Mouse (Mus musculus) lung, postnatal 25 days (tissue): ENCODE measurements around the gene Aebp2.

Experiments used
- DNase-seq: peaks from one replicate; pipeline ENCODE4 v3.0.0; 2022; ENCODE audit warnings: low spot score

Gene Aebp2

DNA sequence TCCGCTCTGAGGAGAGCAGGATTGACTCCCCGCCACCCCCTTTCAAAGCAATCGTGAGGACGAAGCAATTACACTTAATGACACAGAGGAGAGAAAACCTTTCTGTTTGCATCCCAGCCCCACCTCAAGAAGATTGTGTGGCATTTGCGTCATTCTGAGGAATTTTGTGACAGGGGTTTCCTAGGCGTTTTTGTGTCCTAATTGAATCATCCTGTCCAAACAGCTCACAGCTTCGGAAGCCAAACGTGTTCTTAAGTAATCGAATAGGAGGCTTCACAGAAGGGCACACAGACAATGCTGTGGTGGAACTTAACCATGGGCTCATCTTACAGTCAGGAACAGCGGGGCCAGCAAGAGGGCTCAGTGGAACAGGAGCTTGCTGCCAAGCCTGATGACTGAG, 15.9 kb upstream of the Aebp2 start:
- no peak for DNase-seq

- DNase-seq: no peak
These were observed 13.8 kb upstream of the Aebp2 start for GRCm38 (mm10) chr6:140608666-140609065.

DNA sequence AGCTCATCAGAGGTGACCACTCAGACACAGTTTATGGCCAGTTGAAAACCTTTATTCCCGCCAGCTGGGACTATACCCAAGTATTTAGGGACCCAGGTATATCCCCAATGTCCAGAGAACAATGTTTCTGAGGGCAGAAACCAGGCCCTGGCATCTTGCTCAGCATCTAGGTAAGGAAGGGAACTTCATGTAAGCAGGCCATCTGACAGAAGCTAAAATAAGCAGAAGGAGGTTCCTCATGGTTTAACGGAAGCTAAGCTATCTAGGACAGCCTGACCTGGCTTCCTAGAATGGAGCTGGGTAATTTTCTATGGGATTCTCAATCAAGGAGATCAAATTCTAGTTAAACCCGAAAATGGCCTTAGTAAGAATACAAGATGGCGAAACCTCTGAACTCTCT, 12.9 kb upstream of the Aebp2 start:
- no peak for DNase-seq

- DNase-seq: no peak
These were observed 12.3 kb upstream of the Aebp2 start for GRCm38 (mm10) chr6:140610117-140610516.

DNA sequence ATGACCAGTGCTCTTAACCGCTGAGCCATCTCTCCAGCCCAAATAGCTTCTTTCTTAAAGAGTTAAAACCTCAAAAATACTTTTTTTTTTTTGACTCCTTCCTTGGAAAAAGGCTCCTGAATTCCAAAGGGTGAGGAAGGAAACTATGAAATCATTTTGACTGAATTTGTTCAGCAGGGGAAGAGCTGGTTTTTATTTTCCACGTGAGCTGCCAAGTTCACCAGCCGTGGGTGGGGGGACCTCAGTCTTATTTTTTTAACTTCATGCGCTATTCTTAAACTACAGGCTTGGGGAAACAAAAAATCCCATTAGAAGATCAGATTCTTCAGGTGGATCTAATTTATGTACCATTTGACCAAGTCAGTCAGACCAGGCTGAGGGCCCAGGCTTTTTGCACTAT, 11.2 kb upstream of the Aebp2 start:
- DNase-seq: no peak

- DNase-seq: no peak
These were observed 10.5 kb upstream of the Aebp2 start for GRCm38 (mm10) chr6:140611893-140612473.

DNA sequence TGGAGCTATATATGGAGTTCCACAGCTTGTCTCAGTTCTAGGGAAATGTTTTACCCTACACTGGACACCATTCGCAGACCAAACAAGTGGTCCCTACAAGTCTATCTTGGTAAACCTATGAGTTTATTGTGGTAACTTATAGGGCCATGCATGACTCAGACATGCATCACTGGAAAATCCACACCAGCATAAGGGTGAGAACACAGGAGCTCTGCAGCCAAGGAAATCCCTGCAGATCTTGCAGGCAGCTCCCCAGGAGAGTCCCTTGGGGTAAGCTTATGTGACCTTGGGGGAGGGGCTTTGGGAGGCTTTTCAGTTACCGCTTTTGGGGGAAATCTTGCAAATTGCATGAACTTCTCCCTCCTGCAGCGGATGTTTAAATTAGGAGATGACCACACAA, 8.6 kb upstream of the Aebp2 start:
- DNase-seq: no peak

DNA sequence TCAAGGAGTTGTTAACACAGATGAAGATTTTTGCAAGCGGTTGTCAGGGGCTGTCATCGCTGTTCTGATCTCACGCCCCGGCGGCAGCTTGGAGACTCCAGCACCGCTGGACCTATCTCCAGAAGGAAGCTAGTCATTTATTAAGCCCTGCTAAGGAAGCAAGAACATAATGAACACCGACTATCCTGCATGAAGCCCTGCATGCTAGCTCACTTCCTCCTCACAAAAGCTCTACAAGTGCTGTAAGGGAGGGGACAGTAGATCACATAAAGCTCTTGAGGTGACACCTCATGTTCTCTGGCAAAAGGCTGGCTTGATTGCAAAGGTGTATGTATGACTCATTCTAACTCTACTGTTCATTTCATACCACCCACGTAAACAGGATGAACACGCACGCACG, 7.8 kb upstream of the Aebp2 start:
- DNase-seq: peak; percentile 13

DNA sequence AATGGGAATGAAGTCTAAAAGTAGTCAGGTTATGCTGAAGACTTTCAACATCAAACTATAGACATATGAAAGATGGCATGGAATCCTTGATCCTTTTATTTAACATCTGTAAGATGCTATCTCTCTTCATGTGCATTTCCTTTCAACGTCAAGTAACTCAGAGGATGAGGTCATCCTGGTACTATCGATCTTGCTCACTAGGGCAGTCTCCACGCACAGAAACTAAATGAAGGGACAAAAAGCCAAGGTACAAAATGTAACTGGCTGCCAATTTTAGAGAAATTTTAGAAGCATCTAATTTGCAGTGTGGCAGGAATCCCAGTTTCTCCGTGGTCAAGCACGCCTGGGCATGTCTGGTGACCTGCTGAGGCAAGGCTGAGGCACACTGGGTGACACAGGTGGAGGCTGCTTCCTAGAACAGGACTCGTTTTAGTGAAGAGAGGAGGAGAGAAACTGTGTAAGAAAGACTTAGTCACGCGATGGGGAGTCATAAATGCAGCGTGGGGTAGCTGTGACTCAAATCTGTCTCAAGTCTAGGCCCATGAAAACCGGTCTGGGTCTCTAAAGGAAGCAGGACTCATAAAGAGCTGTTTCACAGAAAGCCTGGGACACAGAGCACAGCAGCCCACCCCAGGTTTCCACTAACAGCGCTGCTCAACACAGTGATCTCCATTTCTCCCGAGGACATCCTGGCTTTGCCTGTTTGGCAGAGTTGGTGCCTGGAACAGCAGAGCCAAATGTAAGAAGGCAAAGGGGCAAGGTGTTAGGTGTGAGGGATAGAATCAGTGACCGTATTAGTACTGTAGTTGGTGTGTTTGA, 1.7 kb upstream of the Aebp2 start:
- no peak for DNase-seq

DNA sequence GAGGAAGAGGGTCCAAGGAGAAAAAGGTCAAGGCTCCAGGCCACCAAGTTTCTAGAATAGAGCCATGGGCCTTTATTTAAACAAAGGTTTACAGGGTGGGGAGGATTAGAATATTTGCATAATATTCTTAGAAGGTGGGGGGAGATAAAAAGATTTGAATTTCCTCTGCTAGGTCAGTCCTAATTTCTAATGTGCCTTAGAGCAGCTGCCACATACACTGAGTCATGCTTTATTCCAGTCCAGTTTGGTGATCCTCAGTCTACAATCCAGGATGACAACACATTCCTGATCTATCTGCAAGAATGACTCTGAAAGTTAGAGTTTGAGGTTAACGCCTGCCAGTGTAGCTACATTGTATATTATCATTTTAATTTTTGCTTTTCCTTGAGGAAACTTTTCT, 841 bp upstream of the Aebp2 start:
- DNase-seq: no peak

GRCm38 (mm10) chr6:140623226-140624095, 998 bp downstream of the Aebp2 start:
- peak; percentile 93 for DNase-seq

- peak; percentile 10 for DNase-seq
These were observed 1.9 kb downstream of the Aebp2 start for GRCm38 (mm10) chr6:140624096-140625051.

DNA sequence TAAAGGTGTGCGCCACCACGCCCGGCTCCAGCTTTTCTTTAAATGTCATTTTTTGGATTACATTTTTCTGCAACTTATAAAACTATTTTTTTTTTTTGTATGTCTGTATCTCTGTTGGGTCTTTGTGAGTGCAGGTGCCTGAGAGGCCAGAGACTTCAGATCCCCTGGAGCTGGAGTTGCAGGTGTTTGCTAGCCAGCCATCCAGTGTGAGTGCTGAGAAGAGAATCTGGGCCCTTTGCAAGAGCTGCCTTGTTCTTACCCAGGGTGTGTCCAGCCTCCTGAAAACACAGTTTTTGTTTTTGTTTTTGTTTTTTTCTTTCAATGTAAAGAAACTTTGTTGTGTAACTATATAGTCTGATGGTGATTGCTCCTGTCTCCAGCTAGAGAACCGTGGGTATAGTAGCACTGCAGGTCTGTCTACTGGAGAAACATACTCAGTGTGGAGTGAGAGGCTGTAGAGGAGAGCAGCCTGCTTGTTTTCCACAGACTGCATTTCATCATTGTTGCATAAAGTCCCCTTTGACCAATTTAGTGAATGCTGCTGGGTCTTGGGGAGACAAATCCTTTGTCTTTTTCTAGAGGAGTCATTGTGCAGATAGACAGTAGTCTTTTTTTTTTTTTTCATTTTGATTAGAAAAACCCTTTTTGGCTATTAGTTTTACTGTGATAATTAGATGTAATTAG, 6.9 kb downstream of the Aebp2 start:
- DNase-seq: no peak

- DNase-seq: no peak
These were observed 7.8 kb downstream of the Aebp2 start for GRCm38 (mm10) chr6:140630306-140630705.

DNA sequence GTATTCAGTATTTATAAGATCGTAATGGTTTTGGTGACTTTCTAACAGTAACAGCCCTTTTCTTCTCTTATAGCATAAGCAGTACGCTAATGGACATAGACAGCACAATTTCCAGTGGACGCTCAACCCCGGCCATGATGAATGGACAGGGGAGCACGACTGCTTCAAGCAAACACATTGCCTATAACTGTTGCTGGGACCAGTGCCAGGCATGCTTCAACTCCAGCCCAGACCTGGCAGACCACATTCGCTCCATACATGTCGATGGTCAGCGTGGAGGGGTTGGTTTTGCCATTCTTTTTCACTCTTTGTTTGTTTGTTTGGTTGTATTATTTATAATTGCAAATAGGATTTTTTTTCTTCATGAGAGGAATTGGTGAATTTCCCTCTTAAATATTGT, 11.2 kb downstream of the Aebp2 start:
- DNase-seq: no peak

DNA sequence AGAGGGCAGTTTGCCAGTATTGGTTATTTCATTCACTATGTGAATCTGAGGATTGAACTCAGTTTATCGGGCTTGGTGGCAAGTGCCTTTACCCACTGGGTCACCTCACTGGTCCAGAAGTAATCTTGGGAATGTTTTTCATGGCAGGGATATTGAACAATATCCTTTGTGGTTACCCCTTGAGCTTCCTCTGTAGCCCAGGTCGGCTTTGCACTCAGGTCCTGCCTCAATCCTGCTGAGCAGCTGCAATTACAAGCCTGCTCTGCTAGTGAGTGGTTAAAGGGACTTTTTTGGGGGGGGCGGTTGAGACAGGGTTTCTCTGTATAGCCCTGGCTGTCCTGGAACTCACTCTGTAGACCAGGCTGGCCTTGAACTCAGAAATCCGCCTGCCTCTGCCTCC, 13.8 kb downstream of the Aebp2 start:
- DNase-seq: no peak

DNA sequence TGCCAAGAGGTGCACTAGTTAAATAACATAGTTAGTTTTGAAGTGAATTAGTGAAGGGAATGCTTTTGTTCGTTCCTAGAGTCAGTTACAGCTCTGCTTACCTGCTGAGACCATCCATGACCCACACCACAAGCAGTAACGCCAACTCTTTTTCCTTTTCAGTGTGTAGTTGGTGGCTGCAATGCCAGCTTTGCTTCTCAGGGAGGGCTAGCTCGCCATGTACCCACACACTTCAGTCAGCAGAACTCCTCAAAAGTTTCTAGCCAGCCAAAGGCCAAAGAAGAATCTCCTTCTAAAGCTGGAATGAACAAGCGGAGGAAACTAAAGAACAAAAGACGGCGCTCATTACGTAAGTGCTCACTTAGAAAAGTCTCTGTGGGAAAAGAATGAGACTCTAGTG, 19.5 kb downstream of the Aebp2 start:
- no peak for DNase-seq

DNA sequence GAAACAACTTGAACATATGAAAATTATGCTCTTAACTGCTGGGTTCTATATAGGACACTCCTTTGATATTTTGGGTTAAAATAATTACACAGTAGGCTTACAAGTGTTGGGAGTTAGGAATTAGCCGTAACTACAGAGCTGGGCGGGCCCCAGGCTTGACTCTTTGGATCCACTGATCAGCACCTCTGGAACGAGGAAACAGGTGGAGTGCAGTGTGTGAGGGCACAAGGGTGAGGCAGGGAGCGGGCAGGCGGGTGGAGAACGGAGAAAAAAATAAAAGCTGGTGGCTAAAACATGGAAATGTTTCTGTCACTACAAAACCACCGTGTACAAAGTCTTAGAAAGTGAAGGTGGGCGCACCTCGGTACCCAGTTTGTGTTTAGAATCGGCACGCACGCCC, 20.2 kb downstream of the Aebp2 start:
- no peak for DNase-seq

DNA sequence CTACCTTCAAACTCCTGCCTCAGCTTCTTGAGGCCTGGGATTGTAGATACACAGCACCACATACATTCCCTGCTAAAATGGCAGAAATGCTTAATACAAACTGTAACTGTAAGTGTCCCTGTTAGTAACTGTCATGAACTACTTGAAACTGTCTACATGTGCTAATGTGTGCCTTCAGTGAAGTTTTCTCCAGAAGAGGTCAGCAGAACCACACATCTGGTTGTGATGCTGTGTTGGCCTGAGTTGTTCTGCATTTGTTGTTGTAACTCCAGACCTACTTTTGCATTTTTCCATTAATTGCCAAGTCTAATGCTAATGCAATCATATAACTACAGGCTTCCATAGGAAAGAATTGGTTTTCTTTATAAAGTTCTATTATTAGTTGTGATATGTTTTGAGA, 23.5 kb downstream of the Aebp2 start:
- DNase-seq: no peak

GRCm38 (mm10) chr6:140646892-140647291, 24.4 kb downstream of the Aebp2 start:
- peak; percentile 47 for DNase-seq

DNA sequence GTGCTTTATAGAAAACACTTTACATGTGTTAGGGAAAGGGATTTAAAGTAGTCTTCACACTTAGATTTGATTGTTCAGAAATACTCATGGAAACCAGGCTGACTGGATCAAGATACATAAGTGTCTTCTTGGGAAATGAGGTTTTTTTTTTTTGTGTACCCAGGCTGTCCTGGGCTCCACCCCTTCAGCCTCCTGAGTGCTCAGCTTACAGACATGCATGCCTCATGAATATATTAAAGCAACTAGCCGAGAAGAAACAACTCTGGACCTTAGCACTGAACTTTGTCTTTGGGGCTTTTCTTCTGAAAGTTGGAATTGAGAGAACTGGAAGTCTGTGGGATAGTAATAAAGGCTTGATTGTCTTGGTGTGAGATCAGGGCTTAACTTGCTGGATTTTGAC, 27.3 kb downstream of the Aebp2 start:
- DNase-seq: no peak
